Mouse (Mus musculus) heart, postnatal 0 days (tissue): Measurements from ENCODE around the gene Aaas.

Experiments used
- CTCF ChIP-seq: IDR thresholded peaks from 2 replicates; pipeline ENCODE4 v1.5.1; 2016; ENCODE audit warnings: antibody characterized with exemption, control low read depth, low read depth
- EP300 ChIP-seq: IDR thresholded peaks from 2 replicates; pipeline ENCODE4 v1.6.1; 2016; ENCODE audit warnings: antibody characterized with exemption, low read depth

GRCm38 (mm10) chr15:102383671-102384070 is 33.1 kb upstream of the Aaas start:
- TF ChIP-seq CTCF, result no peak
- no peak for TF ChIP-seq EP300
